Mouse (Mus musculus): ENCODE results near the gene Rbm43.

Gene Rbm43

DNA sequence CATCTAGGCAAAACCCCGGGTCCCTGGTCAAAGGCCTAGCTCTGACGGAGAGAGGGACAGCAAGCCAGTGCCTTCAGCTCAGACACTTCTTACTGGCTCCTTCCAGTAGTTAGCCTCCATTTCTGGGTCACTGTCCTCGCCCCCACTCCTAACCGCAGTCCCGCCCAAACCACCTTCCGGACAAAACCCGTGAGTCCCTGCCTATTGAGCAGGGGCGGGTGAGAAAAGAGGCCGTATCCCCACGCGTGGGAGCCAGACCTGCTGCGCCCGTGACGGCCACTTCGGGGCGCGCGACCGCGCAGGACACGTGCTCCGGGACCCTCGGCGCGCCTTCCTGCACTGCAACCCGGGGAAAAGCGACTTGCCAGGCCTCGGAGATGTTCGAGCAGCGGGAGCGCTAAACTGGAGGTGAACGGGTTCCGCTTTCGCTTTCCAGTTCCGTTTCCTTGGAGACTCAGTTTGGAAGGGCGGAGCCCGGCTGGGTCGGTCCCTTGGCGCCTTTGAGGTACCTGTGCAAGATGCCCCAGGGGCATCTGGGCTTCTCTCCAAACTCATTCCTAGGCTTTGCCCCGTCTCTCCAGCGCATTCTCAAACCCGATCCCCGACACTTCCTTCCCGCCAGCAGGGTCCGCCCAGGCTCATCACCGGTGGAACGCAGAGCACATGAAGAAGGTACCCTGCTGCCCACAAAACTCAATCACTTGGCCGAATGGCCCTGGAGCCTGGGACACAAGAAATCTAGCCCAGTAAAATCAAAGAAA is at the start of gene Rbm43:
Gene Rbm43 (minus strand): TSS at position 590 of the 761 bp plus-strand sequence.
- DNase-seq (ENCODE audit: low spot score): peak; percentile 84

DNA sequence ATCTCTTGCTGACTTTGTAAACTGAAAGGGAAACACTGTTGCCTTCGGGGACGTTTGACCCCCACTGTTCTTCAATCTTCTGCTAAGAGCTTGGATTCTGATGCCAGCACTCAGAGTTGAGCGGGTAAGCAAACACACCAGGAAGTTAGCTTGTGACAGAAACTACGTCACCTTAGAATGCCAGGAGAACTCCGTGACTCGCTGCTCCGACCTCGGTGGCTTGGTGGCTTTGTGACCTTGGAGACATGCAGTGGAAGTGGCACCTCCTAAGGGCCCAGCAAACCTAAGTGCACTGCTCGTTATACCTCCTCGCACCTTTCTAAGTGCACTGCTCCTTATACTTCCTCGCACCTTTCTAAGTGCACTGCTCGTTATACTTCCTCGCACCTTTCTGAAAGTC is 47.3 kb upstream of the Rbm43 start:
- DNase-seq (ENCODE audit: low spot score): no peak

DNA sequence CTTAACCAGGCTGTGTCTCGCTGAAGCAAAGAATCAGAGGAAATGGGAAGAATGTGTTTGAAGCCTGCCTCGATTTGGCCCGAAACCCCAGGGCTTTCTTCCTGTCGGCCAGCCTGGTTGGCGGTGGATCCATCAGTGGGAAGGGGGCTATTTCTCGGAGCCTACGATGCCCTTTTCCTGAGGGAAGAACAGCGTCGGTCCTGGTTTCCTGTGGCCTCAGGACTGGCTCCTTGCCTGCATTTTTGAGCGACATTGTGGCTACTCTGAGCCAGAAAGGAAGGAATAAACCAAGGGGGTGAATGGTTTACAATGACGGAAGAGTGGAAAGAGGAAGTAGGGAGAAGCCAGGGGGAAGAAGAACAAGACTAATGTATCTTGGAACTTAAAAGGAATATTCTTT is 46.7 kb upstream of the Rbm43 start:
- no peak for DNase-seq (ENCODE audit: low spot score)

- peak; percentile 56 for DNase-seq (ENCODE audit: low spot score)
Observed at GRCm38 (mm10) chr2:51973410-51973968, 38.5 kb upstream of the Rbm43 start, which contains the start of gene Nmi. TSS of gene Nmi (minus strand) at chr2:51973494.

DNA sequence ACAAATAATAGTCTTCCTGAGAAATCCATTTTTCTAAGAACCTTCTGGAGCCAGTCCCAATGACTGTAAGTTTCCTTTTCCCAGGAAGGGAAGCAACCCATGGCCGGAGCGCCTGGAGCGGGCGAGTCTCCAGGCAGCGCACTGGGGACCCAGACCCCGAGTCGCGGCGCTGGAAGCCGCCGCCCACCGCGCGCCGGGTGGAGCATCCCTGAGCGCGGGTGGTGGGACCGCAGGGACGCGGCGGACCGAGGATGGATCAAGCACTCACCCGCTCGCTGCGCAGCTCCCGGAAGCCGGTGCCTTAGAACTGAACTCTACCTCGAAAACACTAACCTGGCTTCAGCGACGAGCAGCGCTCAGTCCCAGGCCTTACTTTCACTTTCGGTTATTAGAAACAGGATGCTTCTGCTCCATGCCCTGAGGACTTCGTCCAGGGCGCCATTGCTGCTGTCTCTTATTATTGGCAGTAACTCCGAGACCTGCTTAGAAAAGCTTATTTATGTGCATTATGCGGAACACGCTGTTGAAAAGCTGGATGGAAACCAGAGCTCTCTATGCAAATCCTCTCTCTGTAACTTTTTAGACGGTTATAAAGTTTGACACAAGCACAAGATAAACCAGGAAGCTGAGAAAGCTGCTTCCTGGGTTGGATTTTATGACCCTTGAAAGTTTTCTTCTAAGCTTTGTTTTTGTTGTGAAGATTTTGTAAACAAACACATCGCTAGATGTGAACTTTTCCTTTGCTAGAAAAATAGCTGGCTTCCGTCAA is 37.9 kb upstream of the Rbm43 start:
- DNase-seq (ENCODE audit: low spot score): peak; percentile 67

DNA sequence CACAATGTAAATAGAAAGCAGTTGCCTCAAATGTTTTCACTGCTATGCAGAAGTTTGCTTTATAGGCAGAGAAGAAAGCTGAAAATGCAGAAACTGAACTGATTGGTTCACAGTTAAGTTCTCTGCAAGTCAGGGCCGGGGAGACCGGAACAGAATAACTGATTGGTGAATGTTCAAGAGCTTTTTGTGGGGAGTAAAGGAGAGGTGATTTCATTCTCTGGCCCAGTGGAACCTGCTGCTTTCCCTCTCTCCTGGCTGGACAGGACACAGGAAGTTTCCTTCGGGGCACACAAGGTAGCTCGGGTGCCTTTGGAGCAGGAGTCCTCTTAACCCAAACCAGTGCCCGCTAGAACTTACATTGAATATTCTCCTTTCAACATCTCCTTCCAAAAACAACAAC is 37.2 kb upstream of the Rbm43 start:
- DNase-seq (ENCODE audit: low spot score): peak; percentile 13

DNA sequence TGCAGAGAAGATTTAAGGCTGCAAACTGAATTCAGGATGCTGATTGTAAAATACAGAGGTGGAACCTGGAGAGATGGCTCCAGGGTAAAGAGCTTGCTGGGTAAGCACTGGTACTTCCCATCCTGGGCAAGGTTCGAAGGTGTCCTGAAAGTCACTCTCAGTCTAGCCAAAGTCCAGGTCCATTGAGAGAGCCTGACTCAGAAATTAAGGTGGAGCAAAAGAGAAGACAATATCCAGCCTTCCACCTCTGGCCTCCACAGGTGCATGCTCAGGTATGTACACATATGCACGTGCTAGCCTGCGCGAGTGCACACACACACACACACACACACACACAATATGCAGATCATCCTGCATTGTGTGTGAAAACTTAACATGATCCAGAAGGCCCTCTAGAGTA is 35.9 kb upstream of the Rbm43 start:
- DNase-seq (ENCODE audit: low spot score): no peak

GRCm38 (mm10) chr2:51967288-51967687 is 32.3 kb upstream of the Rbm43 start:
- no peak for DNase-seq (ENCODE audit: low spot score)

DNA sequence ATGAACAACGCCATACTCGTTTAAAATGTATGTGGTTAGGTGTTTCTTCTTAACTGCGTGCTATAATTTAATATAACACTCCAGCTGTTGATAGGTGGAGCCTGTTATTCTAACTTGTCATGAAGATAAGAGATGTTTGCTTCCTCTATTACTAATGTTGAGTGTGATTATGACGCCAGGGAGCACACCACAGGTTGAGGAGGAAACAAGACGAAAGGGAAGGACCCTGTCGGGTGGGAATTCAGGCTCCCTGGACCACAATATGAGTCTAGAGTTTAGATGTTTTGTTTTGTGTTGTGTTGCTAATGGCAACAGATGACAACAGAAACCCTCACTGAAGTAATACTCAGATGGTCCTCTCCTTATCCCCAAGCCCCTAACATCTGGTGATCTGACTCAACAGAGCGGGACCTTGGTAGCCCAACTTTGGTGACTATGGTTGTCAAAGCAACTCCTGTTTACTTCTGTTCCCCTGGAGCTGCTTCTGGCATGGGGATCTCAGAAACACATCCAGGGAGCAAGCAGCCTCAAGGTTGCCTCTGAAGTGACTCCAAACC is 18.8 kb upstream of the Rbm43 start:
- no peak for DNase-seq (ENCODE audit: low spot score)

- DNase-seq (ENCODE audit: low spot score): no peak
Observed at GRCm38 (mm10) chr2:51950876-51951275, 15.9 kb upstream of the Rbm43 start.

DNA sequence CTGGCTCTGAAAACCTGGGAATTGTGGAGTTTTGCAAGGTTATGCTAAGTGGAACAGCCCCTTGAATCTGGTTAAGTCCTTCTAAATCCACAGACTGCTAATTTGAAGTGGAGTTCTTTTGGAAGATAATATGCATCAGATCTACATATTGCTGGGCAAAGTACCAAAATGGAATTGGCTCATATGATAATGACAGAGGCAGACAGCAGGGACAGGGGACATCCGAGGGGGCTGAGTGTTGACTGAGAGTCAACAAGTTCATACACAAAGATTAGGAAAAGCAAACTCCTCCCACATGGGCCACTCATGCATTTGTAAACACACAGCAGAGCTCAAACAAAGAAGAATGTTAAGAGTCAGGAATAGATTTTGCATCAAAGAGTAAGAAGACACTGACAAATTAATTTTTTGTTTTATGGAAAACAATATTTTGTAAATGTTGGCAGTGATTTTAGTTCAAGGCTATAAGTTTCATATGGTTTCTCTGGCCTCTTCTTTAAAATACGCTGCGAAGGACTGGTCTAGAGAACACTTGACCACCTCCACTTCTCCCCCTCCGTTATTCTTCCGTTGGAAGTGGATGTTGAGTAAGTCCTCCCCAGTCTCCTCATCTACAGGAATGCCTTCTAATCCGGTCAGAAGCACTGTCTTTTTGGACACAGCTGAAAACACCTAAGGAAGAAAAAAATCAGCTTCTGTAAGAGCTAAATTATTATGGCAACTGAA is 13.3 kb upstream of the Rbm43 start:
- no peak for DNase-seq (ENCODE audit: low spot score)

DNA sequence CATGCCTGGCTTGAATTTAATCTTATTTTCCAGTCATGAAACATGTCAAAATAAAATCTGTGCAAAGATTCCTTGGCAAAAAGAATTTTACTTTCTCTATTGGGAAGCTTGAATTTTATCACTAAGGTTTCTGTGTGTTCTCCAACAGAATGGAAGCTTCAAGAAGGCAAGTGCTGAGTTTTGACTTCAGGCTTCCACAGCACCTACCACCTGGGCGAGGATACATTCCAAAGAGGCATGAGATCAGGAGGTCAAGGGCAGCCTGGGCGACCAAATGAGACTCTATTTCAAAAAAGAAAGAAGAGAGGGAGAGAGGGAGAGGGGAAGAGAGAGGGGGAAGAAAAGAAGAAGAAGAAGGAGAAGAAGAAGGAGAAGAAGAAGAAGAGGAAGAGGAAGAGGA is 10.8 kb upstream of the Rbm43 start:
- DNase-seq (ENCODE audit: low spot score): no peak

GRCm38 (mm10) chr2:51941832-51942231 is 6.9 kb upstream of the Rbm43 start:
- no peak for DNase-seq (ENCODE audit: low spot score)

- DNase-seq (ENCODE audit: low spot score): no peak
Observed at GRCm38 (mm10) chr2:51938750-51939149, 3.8 kb upstream of the Rbm43 start.

DNA sequence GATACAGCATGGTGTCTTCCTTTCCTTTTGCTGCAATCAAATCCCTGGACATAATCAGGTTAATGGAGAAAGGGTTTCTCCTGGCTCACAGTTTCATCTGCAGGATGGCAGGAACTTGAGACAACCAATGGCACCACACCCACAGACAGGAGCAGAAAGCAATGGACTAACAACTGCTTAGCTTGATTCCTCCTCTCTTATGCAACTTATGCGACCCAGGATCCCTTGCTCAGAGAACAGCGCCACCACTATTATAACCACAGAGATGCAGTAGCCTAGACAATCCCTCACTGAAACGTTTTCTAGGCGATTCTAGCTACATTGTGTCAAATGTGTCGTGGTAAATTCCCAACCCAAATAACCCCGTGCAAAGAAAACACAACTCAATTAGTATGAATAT is 2.0 kb upstream of the Rbm43 start:
- DNase-seq (ENCODE audit: low spot score): peak; percentile 13

GRCm38 (mm10) chr2:51936585-51936984 is 1.6 kb upstream of the Rbm43 start:
- DNase-seq (ENCODE audit: low spot score): peak; percentile 18

- no peak for DNase-seq (ENCODE audit: low spot score)
Observed at GRCm38 (mm10) chr2:51935921-51936320, 958 bp upstream of the Rbm43 start.

- DNase-seq (ENCODE audit: low spot score): peak; percentile 30
Observed at GRCm38 (mm10) chr2:51933341-51934134, 1.4 kb downstream of the Rbm43 start.

- DNase-seq (ENCODE audit: low spot score): no peak
Observed at GRCm38 (mm10) chr2:51931241-51931640, 3.7 kb downstream of the Rbm43 start.

DNA sequence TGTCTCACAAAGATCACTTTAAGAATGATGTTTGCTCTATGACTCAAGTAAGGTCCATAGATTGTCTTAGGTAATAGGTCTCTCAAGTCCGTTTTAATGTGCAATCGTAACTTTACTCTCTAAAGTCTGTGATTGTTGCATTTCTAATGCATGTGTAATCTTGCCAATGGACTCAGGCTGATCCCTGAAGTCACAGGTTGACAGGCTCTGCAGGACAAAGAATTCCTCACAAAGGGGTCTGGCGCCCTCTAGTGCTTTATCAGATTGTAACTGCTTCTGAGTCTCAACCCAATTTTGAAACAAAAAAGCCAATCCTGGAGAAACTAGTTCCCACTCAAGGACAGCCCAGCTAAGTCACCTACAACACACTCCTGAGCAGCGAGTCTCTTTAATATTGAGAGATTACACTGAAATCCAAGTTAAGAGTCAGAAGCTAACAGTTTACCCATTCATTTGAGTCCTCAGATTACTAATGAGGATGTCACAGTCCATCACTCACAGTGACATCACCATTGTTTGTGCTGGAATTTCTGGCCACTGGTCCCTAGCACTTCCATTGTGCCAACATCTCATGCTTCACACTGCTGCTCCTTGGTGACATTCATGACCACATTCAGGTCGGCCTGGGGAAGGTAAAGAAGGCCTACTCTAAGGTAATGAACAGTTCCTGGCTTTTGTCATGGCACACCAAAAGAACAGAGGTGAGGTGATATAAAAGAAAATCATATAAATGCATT is 19.9 kb downstream of the Rbm43 start:
- DNase-seq (ENCODE audit: low spot score): peak; percentile 76

DNA sequence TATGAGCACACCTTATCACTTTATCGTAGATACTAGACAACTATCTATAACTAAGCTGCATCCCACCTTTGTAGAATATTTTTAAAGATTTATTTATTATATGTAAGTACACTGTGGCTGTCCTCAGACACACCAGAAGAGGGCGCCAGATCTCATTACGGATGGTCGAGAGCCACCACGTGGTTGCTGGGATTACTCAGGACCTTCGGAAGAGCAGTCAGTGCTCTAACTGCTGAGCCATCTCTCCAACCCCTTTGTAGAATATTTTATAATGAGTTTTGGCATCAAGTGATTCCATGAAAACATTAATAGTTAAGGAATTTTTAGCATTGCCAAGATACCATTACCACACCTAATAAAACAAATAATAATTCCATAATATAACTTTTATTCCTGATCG is 20.4 kb downstream of the Rbm43 start:
- no peak for DNase-seq (ENCODE audit: low spot score)

Measured in MN1 (cell line).